Mouse (Mus musculus) A20 (cell line): ENCODE measurements around the gene Ankfn1.

Source experiments
- DNase-seq: peaks from one replicate; pipeline ENCODE4 v3.0.0-alpha.2; 2011; ENCODE audit warnings: low read depth, low spot score

The Ankfn1 gene

GRCm38 (mm10) chr11:89472871-89473270, 304.6 kb downstream of the Ankfn1 start:
- DNase-seq = no peak

GRCm38 (mm10) chr11:89465381-89465780, 312.1 kb downstream of the Ankfn1 start:
- no peak for DNase-seq

GRCm38 (mm10) chr11:89462216-89462615, 315.2 kb downstream of the Ankfn1 start:
- no peak for DNase-seq

- no peak for DNase-seq
Measured at GRCm38 (mm10) chr11:89459437-89459836, 318.0 kb downstream of the Ankfn1 start.

GRCm38 (mm10) chr11:89455647-89456231, 321.7 kb downstream of the Ankfn1 start:
- no peak for DNase-seq

GRCm38 (mm10) chr11:89454702-89455101, 322.8 kb downstream of the Ankfn1 start:
- DNase-seq = no peak

GRCm38 (mm10) chr11:89452862-89453261, 324.6 kb downstream of the Ankfn1 start:
- no peak for DNase-seq

- DNase-seq = no peak
Measured at GRCm38 (mm10) chr11:89450406-89450805, 327.0 kb downstream of the Ankfn1 start.

- no peak for DNase-seq
Measured at GRCm38 (mm10) chr11:89448986-89449385, 328.5 kb downstream of the Ankfn1 start.

GRCm38 (mm10) chr11:89447477-89447876, 330.0 kb downstream of the Ankfn1 start:
- no peak for DNase-seq

- DNase-seq = no peak
Measured at GRCm38 (mm10) chr11:89440566-89440965, 336.9 kb downstream of the Ankfn1 start.

- DNase-seq = peak; percentile 30
Measured at GRCm38 (mm10) chr11:89424358-89424757, 353.1 kb downstream of the Ankfn1 start.

GRCm38 (mm10) chr11:89422637-89423036, 354.8 kb downstream of the Ankfn1 start:
- no peak for DNase-seq

GRCm38 (mm10) chr11:89420767-89421438, 356.6 kb downstream of the Ankfn1 start:
- DNase-seq = no peak

GRCm38 (mm10) chr11:89419863-89420262, 357.6 kb downstream of the Ankfn1 start:
- DNase-seq = no peak

GRCm38 (mm10) chr11:89418644-89419043, 358.8 kb downstream of the Ankfn1 start:
- no peak for DNase-seq

- no peak for DNase-seq
Measured at GRCm38 (mm10) chr11:89416769-89417168, 360.7 kb downstream of the Ankfn1 start.

- DNase-seq = no peak
Measured at GRCm38 (mm10) chr11:89408774-89409173, 368.7 kb downstream of the Ankfn1 start.

GRCm38 (mm10) chr11:89404489-89404888, 373.0 kb downstream of the Ankfn1 start:
- DNase-seq = peak; percentile 17

GRCm38 (mm10) chr11:89403436-89403835, 374.0 kb downstream of the Ankfn1 start:
- no peak for DNase-seq

GRCm38 (mm10) chr11:89388851-89389250, 388.6 kb downstream of the Ankfn1 start:
- no peak for DNase-seq

- no peak for DNase-seq
Measured at GRCm38 (mm10) chr11:89382634-89383009, 394.8 kb downstream of the Ankfn1 start.
